Mouse (Mus musculus) heart, adult 11 months (tissue): ENCODE data around the gene Slc17a7.
A peak's percentile ranks its signal among the peaks of the same experiment; 100 is the strongest.

Experiments
- DNase-seq: peaks from one replicate; pipeline ENCODE4 v3.0.0; 2022

Gene Slc17a7

DNA sequence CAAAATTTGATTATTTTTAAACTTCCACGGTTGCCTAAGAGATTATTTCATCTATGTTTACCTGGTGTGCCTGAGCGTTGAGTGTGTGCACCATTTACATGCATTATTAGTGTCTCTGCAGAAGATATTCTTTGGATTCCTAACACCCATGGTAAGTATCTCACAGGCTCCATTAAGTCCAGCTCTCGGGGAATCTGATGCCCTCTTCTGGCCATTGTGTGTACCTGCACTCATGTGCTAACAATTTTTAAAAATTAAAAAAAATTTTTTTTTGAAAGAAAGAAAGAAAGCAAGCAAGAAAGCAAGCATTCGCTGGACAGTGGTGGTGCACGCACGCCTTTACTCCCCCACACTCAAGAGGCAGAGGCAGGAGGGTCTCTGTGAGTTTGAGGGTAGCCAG is 44.5 kb downstream of the Slc17a7 start:
- DNase-seq = no peak

GRCm38 (mm10) chr7:45211070-45211469 is 47.3 kb downstream of the Slc17a7 start:
- no peak for DNase-seq

- no peak for DNase-seq
These were observed 48.1 kb downstream of the Slc17a7 start, which contains the start of gene Dkkl1 for GRCm38 (mm10) chr7:45211851-45212251. TSS of gene Dkkl1 (minus strand) at chr7:45212147.

DNA sequence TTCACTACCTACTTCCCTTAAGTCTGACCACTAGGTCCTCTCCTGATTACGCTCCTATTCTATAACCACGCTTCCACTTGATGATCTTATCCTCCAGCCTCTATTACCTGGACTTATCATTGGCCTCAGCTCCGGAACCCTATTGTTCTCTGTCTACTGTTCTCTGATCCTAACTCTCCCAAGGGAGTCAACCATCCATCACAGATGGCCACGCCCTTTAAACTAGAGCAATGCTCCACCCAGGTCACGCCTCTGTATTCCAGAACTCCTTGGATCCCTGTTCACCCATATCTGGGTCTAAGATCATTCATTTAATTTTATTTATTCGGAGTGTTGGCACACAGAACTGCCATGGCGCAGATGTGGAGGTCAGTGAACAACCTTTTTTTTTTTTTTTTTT is 48.6 kb downstream of the Slc17a7 start:
- DNase-seq = no peak

GRCm38 (mm10) chr7:45213708-45214107 is 50.0 kb downstream of the Slc17a7 start:
- DNase-seq = no peak

DNA sequence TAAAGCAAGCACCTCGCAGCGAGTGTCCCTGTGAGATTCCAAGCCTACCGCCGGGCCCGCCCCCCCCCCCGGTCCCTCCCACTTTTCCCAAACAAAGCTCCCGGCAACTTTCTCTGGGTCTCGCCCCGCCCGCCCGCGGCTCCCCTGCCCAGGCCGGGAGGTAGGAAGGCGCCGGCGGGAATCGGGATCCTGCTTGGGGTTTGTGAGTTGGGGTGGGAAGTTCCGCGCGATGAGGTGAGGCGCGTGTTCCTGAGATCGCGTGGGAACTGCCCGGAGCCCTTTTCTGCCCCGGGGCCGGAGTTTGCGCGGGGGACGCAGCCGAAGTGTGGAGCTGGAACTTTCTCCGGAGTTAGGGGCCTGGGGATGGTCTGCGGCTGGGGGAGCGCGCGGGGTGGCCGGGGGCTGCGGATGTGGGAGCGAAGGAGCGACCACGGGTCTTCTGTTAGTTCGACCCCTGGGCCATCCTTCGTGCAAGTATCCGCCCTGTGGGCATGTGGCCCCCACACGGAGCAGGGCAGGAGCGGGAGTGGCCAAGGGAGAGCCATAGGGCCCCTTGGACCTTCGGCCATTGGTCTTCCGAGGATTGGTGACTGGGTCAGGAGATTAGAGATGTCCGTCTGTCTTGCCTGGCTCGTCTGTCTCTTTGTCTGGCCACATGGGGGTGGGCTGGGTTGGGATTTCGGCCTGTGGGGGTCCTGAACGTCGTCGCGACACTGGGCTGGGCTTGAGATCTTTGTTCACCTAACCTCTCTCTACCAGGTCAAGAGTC is 52.1 kb downstream of the Slc17a7 start, which contains the start of gene Tead2:
Gene Tead2, plus strand, starts transcription at position 81 of the 769 bp plus-strand sequence.
- DNase-seq = peak; percentile 96

- peak; percentile 97 for DNase-seq
These were observed 52.9 kb downstream of the Slc17a7 start for GRCm38 (mm10) chr7:45216442-45217183.

DNA sequence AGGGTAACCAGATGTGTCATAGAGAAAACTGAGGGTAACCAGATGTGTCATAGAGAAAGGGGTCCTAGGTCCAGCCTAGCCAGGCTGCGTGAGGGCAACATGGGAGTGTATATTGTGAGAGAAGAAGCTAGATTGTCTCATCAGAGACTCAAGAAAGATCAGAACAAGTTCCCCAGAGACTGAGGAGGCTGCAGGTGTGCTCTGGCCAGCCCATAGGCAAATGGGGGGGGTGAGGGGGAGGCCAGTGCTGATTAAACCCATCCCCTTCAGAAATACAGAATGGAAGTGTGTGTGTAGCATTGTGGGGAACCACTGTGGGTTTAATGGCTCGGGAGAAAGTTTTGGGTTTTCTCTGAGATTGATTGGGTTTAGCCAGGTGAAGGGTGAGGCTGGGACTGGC is 57.9 kb downstream of the Slc17a7 start:
- no peak for DNase-seq

- DNase-seq = no peak
These were observed 61.1 kb downstream of the Slc17a7 start for GRCm38 (mm10) chr7:45224826-45225225.
